Mouse (Mus musculus) cerebellum, postnatal 14 days (tissue): Measurements from ENCODE around the gene Gsn.

Experiments used
- DNase-seq, 2 experiments: peaks; one replicate each; pipeline ENCODE4 v3.0.0; 2021; ENCODE audit warnings: mixed read lengths in 2 of 2

Gsn gene

DNA sequence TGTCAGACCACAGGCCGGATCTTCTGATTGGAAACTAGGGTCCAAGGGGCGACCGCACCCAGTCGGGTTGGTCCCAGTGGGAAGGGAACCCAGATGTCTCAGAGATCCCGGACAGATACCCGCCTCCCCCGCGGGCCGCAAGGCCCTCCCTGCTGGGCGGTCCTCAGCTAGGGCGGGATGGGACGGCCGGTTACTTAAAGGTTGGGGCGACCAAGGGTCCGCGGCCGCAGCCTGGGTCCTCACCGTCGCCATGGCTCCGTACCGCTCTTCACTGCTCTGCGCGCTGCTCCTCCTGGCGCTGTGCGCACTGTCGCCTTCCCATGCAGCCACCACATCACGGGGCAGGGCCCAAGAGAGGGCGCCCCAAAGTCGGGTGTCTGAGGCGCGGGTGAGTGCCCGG, 26.0 kb downstream of the Gsn start:
- no peak for DNase-seq

GRCm38 (mm10) chr2:35283997-35284396, 27.8 kb downstream of the Gsn start:
- no peak for DNase-seq

DNA sequence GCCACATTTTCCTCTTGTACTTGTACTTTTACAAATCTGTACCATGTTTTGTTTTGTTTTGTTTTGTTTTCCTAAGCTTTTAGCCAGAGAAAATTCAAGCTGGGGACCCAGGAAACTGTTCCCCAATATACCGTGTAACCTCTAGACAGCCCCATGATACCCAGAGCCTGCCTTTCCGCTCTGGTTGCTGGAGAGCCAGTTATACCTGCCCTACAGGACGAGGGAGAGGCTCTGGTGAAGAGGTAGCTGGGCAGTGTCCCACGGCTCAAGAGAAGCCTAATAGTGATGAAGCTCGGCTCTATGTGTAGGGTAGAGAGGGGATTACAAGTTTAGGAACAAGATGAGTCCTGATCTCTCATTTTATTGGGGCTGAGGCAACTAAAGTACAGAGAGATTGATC, 29.0 kb downstream of the Gsn start:
- DNase-seq, result no peak

- no peak for DNase-seq
Observed at GRCm38 (mm10) chr2:35287017-35287620, 30.9 kb downstream of the Gsn start.

DNA sequence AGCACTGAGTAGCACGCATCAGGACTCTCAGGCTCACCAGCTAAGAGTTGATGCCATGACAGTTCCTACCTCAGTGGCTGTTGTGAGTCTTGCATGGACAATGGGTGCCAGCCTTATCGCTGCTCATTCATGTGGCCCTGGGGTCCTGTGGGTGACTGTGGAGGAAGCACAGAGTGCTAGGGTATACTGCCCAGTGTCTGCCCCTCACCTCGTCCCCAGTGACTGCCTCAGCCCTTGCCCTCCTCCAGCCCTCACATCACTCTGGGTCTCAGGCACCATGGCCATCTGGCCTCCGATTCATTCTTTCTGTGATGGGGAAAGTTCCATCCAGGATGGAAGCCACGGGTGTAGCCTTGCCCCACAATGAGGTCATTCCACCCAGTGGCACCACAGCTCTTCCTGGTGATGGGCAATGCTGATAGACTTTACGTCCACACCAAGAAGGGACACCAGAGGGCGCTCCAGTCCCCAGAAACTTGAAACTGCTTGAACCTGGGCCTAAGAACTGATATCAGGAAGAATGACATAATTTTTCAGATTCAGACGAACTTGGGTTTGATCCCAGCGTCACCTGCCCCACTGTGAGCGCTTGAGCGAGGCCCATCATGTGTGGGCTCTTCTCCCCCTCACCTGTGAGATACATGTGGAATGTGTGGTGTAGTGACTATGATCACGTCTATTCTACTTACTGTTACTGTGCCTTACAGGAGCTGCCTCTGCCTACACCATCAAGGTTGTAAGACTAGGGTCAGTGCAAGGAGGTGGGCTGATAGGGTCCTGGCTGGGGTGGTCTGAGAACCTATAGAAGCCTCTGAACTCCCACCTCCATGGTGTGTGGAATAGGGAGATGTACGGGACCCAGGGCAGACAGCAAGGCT, 32.8 kb downstream of the Gsn start:
- peak; percentile 91 to 95 for DNase-seq

GRCm38 (mm10) chr2:35291856-35292255, 35.7 kb downstream of the Gsn start:
- peak; percentile 70 to 85 for DNase-seq

- DNase-seq, result no peak
Observed at GRCm38 (mm10) chr2:35292700-35293099, 36.5 kb downstream of the Gsn start.

DNA sequence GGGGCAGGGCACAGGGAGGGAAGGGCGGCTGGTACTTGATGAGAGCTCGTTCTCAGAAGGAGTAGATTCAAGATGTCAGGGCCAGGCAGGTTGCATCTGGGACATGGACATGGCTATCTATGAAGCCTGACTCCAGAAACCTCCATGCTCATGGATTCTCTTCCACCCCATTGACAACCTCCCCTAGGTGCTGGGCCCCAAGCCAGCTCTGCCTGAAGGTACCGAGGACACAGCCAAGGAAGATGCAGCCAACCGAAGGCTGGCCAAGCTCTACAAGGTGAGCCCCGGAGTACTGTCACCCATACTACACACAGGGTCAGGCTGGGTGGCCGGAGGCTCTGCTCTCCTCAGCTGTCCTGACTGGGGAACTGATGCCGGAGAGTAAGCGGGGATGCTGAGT, 37.1 kb downstream of the Gsn start:
- DNase-seq, result peak; percentile 65 to 70

GRCm38 (mm10) chr2:35297703-35298332, 41.6 kb downstream of the Gsn start:
- peak; percentile 92 for DNase-seq

GRCm38 (mm10) chr2:35299437-35299836, 43.3 kb downstream of the Gsn start:
- DNase-seq, result no peak

- DNase-seq, result no peak
Observed at GRCm38 (mm10) chr2:35302049-35302885, 46.1 kb downstream of the Gsn start.

- DNase-seq, result no peak
Observed at GRCm38 (mm10) chr2:35308166-35308565, 52.0 kb downstream of the Gsn start.

- DNase-seq, result no peak
Observed at GRCm38 (mm10) chr2:35309906-35310493, 53.8 kb downstream of the Gsn start.

- no peak for DNase-seq
Observed at GRCm38 (mm10) chr2:35314300-35314699, 58.1 kb downstream of the Gsn start.

DNA sequence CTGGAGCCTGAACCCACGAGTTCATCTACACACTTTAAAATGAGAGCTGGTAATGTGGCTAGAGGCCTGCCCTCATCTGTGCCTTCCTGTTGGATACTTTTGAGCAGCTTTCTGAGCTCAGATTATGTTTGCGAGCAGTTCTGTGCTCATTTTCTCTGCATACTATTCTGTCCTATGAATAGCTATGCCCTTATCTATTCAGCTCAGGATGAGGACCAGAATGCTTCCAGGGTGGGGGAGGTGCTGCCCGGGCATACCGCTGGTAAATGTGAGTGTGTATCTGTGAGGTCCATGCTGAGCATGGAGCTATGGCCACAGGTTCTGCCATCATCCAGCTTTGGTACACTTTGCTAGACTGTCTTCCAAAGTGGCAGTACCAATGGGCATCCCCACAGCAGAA, 61.4 kb downstream of the Gsn start:
- DNase-seq, result no peak

GRCm38 (mm10) chr2:35318405-35318804, 62.2 kb downstream of the Gsn start:
- no peak for DNase-seq

- DNase-seq, result no peak
Observed at GRCm38 (mm10) chr2:35320399-35320798, 64.2 kb downstream of the Gsn start.

DNA sequence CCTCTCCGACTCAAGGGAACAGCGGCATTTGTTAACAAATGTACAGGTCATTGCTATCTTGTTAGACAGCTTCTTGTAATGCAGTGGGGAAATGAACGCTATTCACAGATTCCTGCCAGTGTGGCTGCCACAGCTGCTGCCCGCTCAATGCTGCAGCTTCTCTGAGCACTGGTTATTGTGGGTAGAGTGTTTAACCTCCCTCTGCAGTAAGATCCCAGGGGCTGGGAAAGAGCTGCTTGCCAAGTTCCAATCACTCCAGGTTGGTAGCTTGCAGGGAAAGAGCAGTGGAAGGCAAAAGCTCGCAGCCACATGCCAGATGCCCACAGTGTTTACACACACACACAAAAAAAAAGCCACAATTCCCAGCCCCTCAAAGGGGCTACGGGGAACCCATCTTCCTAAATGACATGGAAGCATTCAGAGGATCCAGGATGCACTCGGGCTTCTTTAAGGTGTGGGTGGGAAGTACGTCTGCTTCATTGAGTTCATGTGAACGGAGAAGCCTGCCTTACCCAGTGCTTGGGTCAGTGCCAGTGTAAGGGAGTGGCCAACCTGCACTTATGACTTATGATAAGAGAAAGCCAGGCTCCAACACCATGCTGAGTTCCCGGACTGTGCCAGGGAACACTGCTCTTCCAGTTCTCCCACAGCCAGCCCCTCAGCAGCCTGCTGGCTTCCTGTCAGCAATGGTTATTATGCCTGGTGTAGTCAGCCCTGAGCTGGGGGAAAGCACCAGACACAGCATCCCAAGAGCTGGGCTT, 66.4 kb downstream of the Gsn start:
- peak; percentile 87 to 89 for DNase-seq

DNA sequence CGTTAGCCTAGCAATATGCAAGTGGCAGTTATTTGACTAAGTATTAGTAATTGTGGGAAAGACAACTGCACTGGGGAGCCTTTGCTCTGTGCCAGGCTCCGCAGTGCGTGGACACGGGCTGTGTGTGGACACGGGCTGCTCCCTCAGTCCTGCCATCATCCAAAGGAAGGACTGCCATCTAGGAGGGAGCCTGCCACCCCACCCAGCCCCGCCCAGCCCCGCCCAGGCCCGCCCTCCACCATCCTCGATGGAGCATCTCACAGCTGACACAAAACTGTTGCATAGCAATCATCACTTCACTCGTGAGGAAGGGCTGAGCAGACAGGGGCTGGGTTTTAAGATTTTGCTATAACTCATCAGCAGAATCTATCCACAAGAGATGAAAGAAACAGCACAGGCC, 69.8 kb downstream of the Gsn start:
- DNase-seq, result peak in 1 of 2 experiments; percentile 13

GRCm38 (mm10) chr2:35326931-35327330, 70.8 kb downstream of the Gsn start:
- DNase-seq, result peak in 1 of 2 experiments; percentile 11

DNA sequence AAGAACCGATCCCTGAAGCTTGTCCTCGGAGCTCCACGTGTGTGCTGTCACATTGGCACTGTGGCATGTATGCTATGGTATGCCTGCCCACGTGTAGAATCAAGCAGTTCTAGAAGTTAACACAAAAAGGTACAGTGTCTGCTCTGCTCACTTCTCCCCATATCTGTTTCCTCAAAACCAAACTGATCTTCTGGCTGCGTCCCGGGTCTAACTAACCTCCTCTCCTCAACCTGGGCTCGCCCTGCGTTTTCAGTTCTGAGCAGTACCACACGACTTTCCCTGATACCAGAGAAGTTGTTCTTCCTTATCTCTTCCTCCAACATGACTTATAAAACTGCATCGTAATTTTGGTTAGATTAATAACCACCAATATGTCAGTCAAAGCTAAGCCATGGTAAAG, 71.4 kb downstream of the Gsn start:
- DNase-seq, result peak in 1 of 2 experiments; percentile 22
